Mouse (Mus musculus) stomach, embryonic 16.5 days (tissue): ENCODE measurements at regions not wholly inside any gene's neighbourhood (a gene's known extent, or its start where the extent isn't known, plus 50 kb on each side); places are given as distances from the start of the nearest gene placed in this dataset.
"Not testable (repeated sequence)": the region's sequence is repeated elsewhere in the genome, so short reads cannot be mapped to it uniquely, and the experiment has no call there.

Experiments used
- ATAC-seq: fragments of 200-750 bp; cut with Nextera tagmentation; 2 replicates; pipeline ENCODE4 v1.8.0; 2017; ENCODE audit warnings: moderate number of reproducible peaks, moderate TSS enrichment; ENCODE audit not compliant: insufficient read depth, low FRiP score
- H3K27ac ChIP-seq: fragments of 300-500 bp; sonication (generic); 2 replicates; pipeline ENCODE4 v1.5.1; 2014; ENCODE audit warnings: low read length
- H3K27me3 ChIP-seq: fragments of 300-500 bp; sonication (generic); 2 replicates; pipeline ENCODE4 v1.6.1; 2014; ENCODE audit warnings: low read length, control low read depth, mixed read lengths; ENCODE audit not compliant: control insufficient read depth, insufficient read depth
- H3K36me3 ChIP-seq: fragments of 300-500 bp; sonication (generic); 2 replicates; pipeline ENCODE4 v1.6.1; 2014; ENCODE audit warnings: low read length; ENCODE audit not compliant: control insufficient read depth, insufficient read depth
- H3K4me1 ChIP-seq: fragments of 300-500 bp; sonication (generic); 2 replicates; pipeline ENCODE4 v1.6.1; 2014; ENCODE audit warnings: low read length, control low read depth, mixed read lengths; ENCODE audit not compliant: control insufficient read depth, insufficient read depth
- H3K4me2 ChIP-seq: fragments of 300-500 bp; sonication (generic); 2 replicates; pipeline ENCODE4 v1.6.1; 2014; ENCODE audit warnings: low read depth, low read length, mixed read lengths
- H3K4me3 ChIP-seq: fragments of 300-500 bp; sonication (generic); replicated peaks from 2 replicates; pipeline ENCODE4 v1.5.1; 2014; ENCODE audit warnings: mild to moderate bottlenecking, low read length
- H3K9ac ChIP-seq: fragments of 300-500 bp; sonication (generic); 2 replicates; pipeline ENCODE4 v1.6.1; 2014; ENCODE audit warnings: low read length
- H3K9me3 ChIP-seq: fragments of 300-500 bp; sonication (generic); replicated peaks from 2 replicates; pipeline ENCODE4 v1.6.1; 2016; ENCODE audit warnings: low read length, control low read depth; ENCODE audit not compliant: control insufficient read depth
- WGBS: fragments of 180-500 bp; shearing (Covaris S2); extraction: QIAGEN DNeasy Blood & Tissue Kit; methylation state at CpG from one replicate; pipeline ENCODE4 v1.1.7; 2014; 5-methylcytosine and 5-hydroxymethylcytosine counted together

DNA sequence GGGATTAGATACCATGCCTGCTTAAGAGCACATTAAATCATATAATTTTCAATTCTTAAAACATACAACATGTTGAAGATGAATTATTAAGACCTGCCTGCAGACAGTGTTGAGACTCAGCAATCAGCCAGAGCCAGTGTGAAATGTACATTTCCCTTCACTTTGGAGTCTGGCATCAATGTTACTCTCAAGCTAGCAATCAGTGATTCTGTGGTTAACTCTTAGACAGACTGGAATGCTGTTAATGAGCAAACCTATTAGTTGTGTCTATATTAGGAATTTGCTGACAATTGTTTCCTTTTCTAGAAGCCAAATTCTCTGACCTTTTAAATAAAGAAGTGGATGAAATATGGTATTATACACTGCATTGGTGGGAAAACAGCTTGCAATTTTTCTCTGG lies 342.4 kb upstream of the Nectin3 start:
- no peaks in the 10 kb centered on the region for H3K9me3 ChIP-seq
- no peak for ATAC-seq
- no peak overlapping the region for H3K27ac ChIP-seq

DNA sequence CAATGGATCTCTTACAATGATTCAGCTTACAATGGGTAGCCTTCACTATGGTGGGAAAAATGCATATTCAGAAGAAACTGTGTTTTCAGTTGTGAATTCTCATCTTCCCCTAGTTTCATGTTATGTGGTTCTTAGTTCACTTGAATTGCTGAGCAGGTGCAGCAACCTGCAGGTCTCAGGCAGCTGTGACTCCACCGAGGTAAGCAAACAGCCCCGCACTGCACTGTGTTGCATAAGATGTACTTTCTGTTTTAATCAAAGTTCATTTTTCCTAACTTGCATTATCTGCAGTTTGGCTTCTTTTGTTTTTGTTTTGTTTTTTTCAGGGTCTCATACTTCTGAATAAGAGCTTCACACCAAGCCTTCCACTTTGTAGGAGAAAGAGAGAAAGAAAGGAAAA lies 326.8 kb upstream of the Nectin3 start:
- no peak overlapping the region for H3K4me2 ChIP-seq
- H3K36me3 ChIP-seq: no peaks in the 10 kb centered on the region
- no peaks in the 10 kb centered on the region for H3K27me3 ChIP-seq
- no peak overlapping the region for H3K9ac ChIP-seq
- no peak overlapping the region for H3K4me3 ChIP-seq
- WGBS: 79% methylated on average over 2 of the region's 2 CpGs
- no peak overlapping the region for H3K27ac ChIP-seq
- no peaks in the 10 kb centered on the region for H3K4me1 ChIP-seq
- no peak for ATAC-seq
- no peaks in the 10 kb centered on the region for H3K9me3 ChIP-seq

More for the DNA sequence above, 342.4 kb upstream of the Nectin3 start:
- Histone ChIP-seq H3K4me2 (no peak overlapping the region), H3K4me1 (no peaks in the 10 kb centered on the region), H3K27me3 (no peaks in the 10 kb centered on the region), H3K36me3 (no peaks in the 10 kb centered on the region), H3K9ac (no peak overlapping the region), H3K4me3 (no peak overlapping the region)

DNA sequence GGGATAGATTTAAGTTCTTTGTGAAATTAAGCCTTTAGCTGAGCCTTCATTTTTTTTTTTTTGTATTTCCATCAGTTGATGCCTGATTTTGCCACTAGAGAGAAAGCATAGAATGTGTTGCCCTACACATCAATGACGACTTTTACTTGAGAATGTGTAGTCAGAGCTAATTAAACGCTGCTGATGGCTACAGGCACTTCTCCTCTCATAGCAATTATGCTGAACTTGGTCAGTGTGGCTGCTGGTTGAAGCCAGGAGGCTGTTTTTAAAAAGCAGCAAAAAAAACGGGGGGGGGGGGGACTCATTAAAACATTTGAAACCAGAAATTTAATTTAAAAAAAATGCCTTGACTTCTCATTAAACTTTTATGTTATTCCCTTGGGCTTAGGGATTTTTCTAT lies 324.4 kb upstream of the Nectin3 start:
- no peaks in the 10 kb centered on the region for H3K9me3 ChIP-seq
- H3K9ac ChIP-seq: no peak overlapping the region
- no peak overlapping the region for H3K4me3 ChIP-seq
- H3K4me1 ChIP-seq: no peaks in the 10 kb centered on the region
- no peaks in the 10 kb centered on the region for H3K27me3 ChIP-seq
- WGBS: 54% methylated on average over 3 of the region's 3 CpGs
- ATAC-seq: no peak
- H3K27ac ChIP-seq: no peak overlapping the region
- no peaks in the 10 kb centered on the region for H3K36me3 ChIP-seq
- H3K4me2 ChIP-seq: no peak overlapping the region

DNA sequence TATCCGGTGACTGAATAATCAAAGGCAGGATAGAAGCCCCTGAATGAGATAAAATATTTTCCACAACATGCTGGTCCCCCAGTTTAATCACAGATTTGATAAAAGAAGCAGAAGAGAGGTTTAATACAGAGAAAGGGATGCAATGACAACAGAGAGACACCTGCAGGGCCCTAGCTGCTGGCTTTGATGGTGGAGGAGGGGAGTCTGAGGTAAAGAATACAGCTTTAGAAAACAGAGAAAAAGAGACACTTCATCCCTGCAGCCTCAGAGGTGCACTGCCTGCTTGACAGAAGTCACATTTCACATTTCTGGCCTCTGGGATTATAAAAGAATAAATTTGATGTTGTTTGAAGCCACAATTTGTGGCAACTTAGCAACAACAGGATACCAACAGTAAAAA lies 319.9 kb upstream of the Nectin3 start:
- no peak overlapping the region for H3K27ac ChIP-seq
- 78% methylated on average over 1 of the region's 1 CpGs for WGBS
- no peaks in the 10 kb centered on the region for H3K4me1 ChIP-seq
- H3K9ac ChIP-seq: no peak overlapping the region
- no peaks in the 10 kb centered on the region for H3K9me3 ChIP-seq
- H3K4me3 ChIP-seq: no peak overlapping the region
- no peaks in the 10 kb centered on the region for H3K36me3 ChIP-seq
- ATAC-seq: no peak
- no peak overlapping the region for H3K4me2 ChIP-seq
- no peaks in the 10 kb centered on the region for H3K27me3 ChIP-seq

DNA sequence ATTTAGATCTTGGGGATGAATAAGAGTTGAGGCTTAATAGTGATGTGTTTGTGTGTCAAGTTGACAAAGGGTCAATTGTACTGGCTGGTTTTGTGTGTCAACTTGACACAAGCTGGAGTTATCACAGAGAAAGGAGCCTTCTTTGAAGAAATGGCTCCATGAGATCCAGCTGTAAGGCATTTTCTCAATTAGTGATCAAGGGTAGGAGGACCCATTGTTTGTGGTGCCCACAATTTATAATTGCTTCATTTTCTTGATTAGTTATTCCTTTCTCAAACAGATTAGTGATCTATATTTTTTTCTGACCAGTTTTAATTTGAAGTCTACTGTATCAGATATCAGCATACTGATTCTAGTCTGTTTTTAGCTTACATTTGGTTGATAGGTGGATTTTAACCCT lies 313.5 kb upstream of the Nectin3 start:
- not testable (repeated sequence) for H3K4me3 ChIP-seq, ATAC-seq, H3K27ac ChIP-seq, H3K9me3 ChIP-seq, H3K4me2 ChIP-seq, H3K36me3 ChIP-seq, H3K9ac ChIP-seq, H3K4me1 ChIP-seq, H3K27me3 ChIP-seq

DNA sequence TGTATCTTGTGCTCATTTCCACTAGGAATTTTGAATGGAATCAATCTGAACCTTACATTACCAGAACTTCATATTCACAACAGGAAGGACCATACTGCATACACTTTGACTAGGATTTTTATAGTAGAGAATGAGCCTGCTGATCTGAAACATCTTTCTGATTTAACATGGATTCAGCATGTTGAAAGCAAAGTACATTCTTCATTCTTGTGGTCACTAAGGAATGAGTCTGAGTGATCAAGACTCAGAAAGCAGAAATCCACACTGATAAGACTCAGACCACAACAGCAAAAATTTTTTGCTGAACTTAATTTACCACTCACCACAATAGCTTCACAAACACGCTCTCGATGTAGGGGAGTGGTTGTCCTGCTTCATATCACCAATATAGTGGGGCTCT lies 309.2 kb upstream of the Nectin3 start:
- Histone ChIP-seq H3K9ac (no peak overlapping the region), H3K4me2 (no peak overlapping the region), H3K4me1 (no peaks in the 10 kb centered on the region), H3K4me3 (no peak overlapping the region), H3K27me3 (no peaks in the 10 kb centered on the region), H3K9me3 (no peaks in the 10 kb centered on the region), H3K36me3 (no peaks in the 10 kb centered on the region), H3K27ac (no peak overlapping the region)
- 87% methylated on average over 2 of the region's 2 CpGs for WGBS
- no peak for ATAC-seq

DNA sequence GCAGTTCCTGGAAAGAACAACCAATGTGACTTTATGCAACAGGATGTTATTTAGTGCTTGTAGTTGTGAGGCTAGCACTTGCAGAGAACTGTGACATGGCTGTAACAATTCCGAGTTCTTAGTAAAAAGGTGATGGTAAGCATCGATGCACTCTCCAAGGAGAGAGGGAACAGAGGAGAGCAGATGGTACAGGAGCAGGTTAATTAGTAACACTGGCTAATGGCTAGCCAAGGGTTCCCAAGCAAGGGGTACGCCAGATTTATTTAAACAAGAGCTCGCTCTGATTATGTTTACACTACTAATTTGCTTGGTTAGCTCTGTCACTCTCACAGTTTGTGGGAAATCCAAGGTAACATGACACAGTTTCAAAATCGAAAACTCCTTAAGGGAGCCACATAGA lies 278.0 kb upstream of the Nectin3 start:
- WGBS: 34% methylated on average over 5 of the region's 5 CpGs
- H3K9ac ChIP-seq: no peak overlapping the region
- no peaks in the 10 kb centered on the region for H3K36me3 ChIP-seq
- H3K27ac ChIP-seq: no peak overlapping the region
- H3K9me3 ChIP-seq: no peaks in the 10 kb centered on the region
- no peaks in the 10 kb centered on the region for H3K27me3 ChIP-seq
- ATAC-seq: no peak
- no peak overlapping the region for H3K4me3 ChIP-seq
- H3K4me2 ChIP-seq: no peak overlapping the region
- no peaks in the 10 kb centered on the region for H3K4me1 ChIP-seq

DNA sequence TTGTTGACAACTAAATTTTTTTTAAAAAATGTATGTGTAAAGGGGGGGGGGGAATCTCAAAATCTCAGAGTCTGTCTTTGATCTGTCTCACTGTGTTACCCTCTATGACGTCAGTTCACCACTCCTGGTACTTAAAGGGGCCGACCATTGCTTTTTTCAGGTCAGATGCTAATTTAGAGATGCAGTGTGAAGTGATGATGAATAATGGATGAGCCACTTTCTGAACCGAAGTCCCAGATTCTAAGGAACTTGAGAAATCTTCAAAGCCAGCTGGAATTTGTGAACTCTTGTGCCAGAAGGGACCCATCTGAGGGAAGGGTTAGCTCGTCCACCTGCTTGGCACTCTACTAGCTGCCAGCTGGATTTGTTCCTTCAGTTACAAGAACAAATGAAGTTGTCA lies 271.1 kb upstream of the Nectin3 start:
- 55% methylated on average over 4 of the region's 4 CpGs for WGBS
- no peak for ATAC-seq
- H3K9me3 ChIP-seq: no peaks in the 10 kb centered on the region
- H3K27me3 ChIP-seq: no peaks in the 10 kb centered on the region
- no peak overlapping the region for H3K4me3 ChIP-seq
- H3K4me2 ChIP-seq: no peak overlapping the region
- H3K9ac ChIP-seq: no peak overlapping the region
- no peaks in the 10 kb centered on the region for H3K4me1 ChIP-seq
- no peaks in the 10 kb centered on the region for H3K36me3 ChIP-seq
- no peak overlapping the region for H3K27ac ChIP-seq

DNA sequence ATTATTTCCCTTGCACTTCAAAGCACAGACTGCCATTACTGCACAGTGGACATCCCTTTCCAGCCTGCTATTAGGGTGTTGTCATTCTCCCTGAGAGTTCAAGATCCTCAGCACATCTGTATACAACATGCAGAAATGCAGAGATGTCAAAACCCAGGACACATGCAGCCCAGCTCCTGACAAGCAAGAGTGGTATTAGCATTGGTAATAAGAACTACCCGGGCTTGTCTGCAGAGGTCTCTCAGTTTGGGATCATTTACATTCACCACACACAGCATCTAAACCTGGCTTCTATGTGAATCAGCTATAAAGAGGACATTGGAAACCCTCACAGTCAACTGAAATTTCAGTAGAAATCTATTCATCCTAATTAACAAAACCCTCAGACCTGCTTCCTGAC lies 270.1 kb upstream of the Nectin3 start:
- Histone ChIP-seq H3K36me3 (no peaks in the 10 kb centered on the region), H3K9ac (no peak overlapping the region), H3K4me1 (no peaks in the 10 kb centered on the region), H3K4me3 (no peak overlapping the region), H3K9me3 (no peaks in the 10 kb centered on the region), H3K27ac (no peak overlapping the region), H3K27me3 (no peaks in the 10 kb centered on the region), H3K4me2 (no peak overlapping the region)
- ATAC-seq: no peak
- 76% methylated on average over 1 of the region's 1 CpGs for WGBS

DNA sequence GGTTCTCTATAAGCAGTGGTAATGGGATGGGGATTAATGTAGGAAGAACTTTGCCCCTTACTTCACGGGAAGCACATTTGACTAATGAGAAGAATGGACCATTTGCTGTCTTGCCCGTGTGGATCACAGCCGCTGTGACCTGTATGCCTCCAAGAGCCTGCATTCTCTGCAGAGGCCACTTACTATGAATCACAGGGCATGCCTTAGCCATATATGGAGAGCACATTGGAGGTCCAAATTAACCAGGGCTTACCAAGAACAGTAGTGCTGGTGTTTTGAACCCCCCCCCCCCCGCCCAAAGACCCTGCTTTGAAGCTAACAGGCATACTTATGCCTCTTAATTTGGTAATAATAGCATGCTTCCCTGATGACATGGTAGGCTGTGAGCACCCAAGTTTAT lies 236.8 kb upstream of the Nectin3 start:
- H3K4me1 ChIP-seq: no peaks in the 10 kb centered on the region
- H3K36me3 ChIP-seq: no peaks in the 10 kb centered on the region
- no peaks in the 10 kb centered on the region for H3K9me3 ChIP-seq
- H3K4me2 ChIP-seq: no peak overlapping the region
- no peak overlapping the region for H3K27ac ChIP-seq
- H3K9ac ChIP-seq: no peak overlapping the region
- H3K27me3 ChIP-seq: no peaks in the 10 kb centered on the region
- no peak overlapping the region for H3K4me3 ChIP-seq
- 48% methylated on average over 4 of the region's 4 CpGs for WGBS
- 0 out of 2 replicates have a peak, but pooled peaks have one; percentile 44 for ATAC-seq
